Mouse (Mus musculus) spleen, adult 10 weeks (tissue): Measurements from ENCODE around the gene Elovl7. TPM values are rescaled to one million over a fixed set of nuclear protein-coding genes. Genes with fewer than 3 reads are reported as not detected.

Experiments
- polyA plus RNA-seq: library from polyadenylated mRNA; stranded (reverse); fragments of 350-450 nt; fragmentation: Illumina TruSeq; extraction: RNeasy Lipid Tissue Mini Kit (QIAGEN cat#74804); gene quantifications from one replicate; pipeline ENCODE4 v1.2.3, GENCODE M21; 2015; ENCODE audit warnings: low replicate concordance; ENCODE audit not compliant: insufficient read depth

The Elovl7 gene
- polyA plus RNA-seq: 2.9 TPM

DNA sequence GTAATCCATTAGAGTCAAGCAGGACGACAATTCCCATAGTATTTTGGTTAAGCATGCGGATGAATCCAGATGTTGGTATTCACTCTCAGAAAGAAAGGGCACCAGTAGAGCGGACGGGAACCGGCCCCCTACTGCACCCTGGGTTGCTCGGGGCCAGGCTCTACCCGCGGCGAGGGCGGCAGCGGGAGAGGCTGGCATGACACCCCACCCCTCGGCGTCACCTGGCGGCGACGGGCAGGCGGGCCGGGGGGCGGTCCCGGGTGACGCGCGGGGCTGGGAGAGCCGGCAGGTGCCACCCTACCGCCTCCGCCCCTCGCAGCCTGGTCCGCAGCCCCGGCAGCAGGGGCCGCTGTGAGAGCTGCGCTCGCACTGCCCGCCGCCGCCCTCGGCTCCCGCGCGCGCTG is at the start of gene Elovl7:
TSS of gene Elovl7 (plus strand) at position 324 of the 404 bp plus-strand sequence.

DNA sequence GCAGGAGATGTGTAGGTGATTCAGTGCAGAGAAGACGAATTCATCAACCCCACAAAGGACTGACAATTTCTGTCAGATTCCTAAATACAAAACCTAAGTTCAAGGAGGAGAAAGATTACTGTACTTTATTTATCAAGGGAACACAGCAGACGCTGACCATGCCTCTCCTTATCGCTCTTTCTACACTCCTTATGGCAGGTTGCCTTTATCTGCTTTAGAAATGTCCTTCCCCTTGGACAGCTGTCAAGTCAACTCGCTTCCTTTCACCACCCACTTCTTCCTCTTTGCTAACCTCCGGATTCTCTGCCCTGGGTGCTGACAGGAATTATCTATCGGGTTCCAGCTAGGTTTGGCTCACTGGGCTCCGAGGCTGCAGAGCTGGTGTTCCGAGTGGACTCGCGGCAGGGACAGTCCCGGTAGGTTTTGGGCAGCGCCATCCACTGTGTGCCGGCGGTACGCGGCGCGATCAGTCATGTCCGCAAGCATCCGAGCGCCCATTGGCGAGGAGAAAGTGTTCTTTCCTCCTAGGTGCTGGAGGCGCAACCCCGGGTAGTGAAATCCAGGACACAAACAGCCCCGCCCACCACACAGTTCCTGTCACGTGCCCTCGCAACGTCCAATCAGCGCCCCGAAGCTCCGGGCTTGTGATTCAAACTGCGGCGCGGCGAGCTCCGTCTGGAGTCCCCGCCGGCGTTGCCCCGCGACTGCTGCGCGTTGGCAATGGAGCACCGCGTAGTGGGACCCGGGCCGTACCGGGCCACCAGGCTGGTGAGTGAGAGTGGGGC is 101.7 kb downstream of the Elovl7 start, which contains the start of gene Depdc1b:
TSS of gene Depdc1b (plus strand) at position 631 of the 785 bp plus-strand sequence.

Other genes with a start within 250 kb of the Elovl7 start
- 113 TPM for gene Smim15, start 170.0 kb upstream of the Elovl7 start, polyA plus RNA-seq
- gene Ndufaf2, start 55.8 kb upstream of the Elovl7 start, polyA plus RNA-seq: 22.9 TPM
- gene Ercc8, start 55.7 kb upstream of the Elovl7 start, polyA plus RNA-seq: 12.2 TPM
- 4.7 TPM for gene Depdc1b, start 101.9 kb downstream of the Elovl7 start, polyA plus RNA-seq
- gene Pde4d, start 235.5 kb downstream of the Elovl7 start, polyA plus RNA-seq: 9.7 TPM